Mouse (Mus musculus) mesoderm, embryonic 11.5 days (tissue): ENCODE measurements around the gene 9230102O04Rik.

Experiments
- DNase-seq: peaks from one replicate; pipeline ENCODE4 v3.0.0-alpha.2; 2012; ENCODE audit warnings: low read depth, low spot score

Gene 9230102O04Rik

GRCm38 (mm10) chr2:9871798-9872197 is 17.5 kb downstream of the 9230102O04Rik start:
- no peak for DNase-seq

- no peak for DNase-seq
Measured at GRCm38 (mm10) chr2:9871141-9871716, 18.1 kb downstream of the 9230102O04Rik start.

GRCm38 (mm10) chr2:9867092-9867825 is 22.1 kb downstream of the 9230102O04Rik start:
- DNase-seq, result no peak

GRCm38 (mm10) chr2:9860698-9861097 is 28.6 kb downstream of the 9230102O04Rik start:
- DNase-seq, result no peak

GRCm38 (mm10) chr2:9855861-9856260 is 33.5 kb downstream of the 9230102O04Rik start:
- DNase-seq, result no peak

- DNase-seq, result no peak
Measured at GRCm38 (mm10) chr2:9852851-9853576, 36.3 kb downstream of the 9230102O04Rik start.

GRCm38 (mm10) chr2:9835195-9835594 is 54.1 kb downstream of the 9230102O04Rik start:
- peak; percentile 34 for DNase-seq

GRCm38 (mm10) chr2:9833712-9834111 is 55.6 kb downstream of the 9230102O04Rik start:
- no peak for DNase-seq
